Mouse (Mus musculus) hindbrain, embryonic 15.5 days (tissue): ENCODE data around the gene Pcyt2. TPM values are rescaled to one million over a fixed set of nuclear protein-coding genes. Genes with fewer than 3 reads are reported as not detected.

Experiments
- ATAC-seq: fragments of 200-750 bp; cut with Nextera tagmentation; 2 replicates; pipeline ENCODE4 v1.8.0; 2017; ENCODE audit warnings: low read depth, moderate number of reproducible peaks, moderate TSS enrichment; ENCODE audit not compliant: low FRiP score
- H3K27ac ChIP-seq: fragments of 300-500 bp; sonication (generic); replicated peaks from 2 replicates; pipeline ENCODE4 v1.5.1; 2015; ENCODE audit warnings: mild to moderate bottlenecking, inconsistent platforms
- H3K27me3 ChIP-seq: fragments of 300-500 bp; sonication (generic); 2 replicates; pipeline ENCODE4 v1.6.1; 2015; ENCODE audit warnings: control low read depth, inconsistent platforms
- H3K36me3 ChIP-seq: fragments of 300-500 bp; sonication (generic); 2 replicates; pipeline ENCODE4 v1.6.1; 2015; ENCODE audit warnings: control low read depth, inconsistent platforms
- H3K4me1 ChIP-seq: fragments of 300-500 bp; sonication (generic); replicated peaks from 2 replicates; pipeline ENCODE4 v1.6.1; 2015; ENCODE audit warnings: control low read depth, inconsistent platforms
- H3K4me2 ChIP-seq: fragments of 300-500 bp; sonication (generic); 2 replicates; pipeline ENCODE4 v1.6.1; 2015; ENCODE audit warnings: moderate library complexity, mild to moderate bottlenecking, inconsistent platforms
- H3K4me3 ChIP-seq: fragments of 300-500 bp; sonication (generic); 2 replicates; pipeline ENCODE4 v1.5.1; 2015; ENCODE audit warnings: mild to moderate bottlenecking, inconsistent platforms
- H3K9ac ChIP-seq: fragments of 300-500 bp; sonication (generic); 2 replicates; pipeline ENCODE4 v1.6.1; 2015; ENCODE audit warnings: inconsistent platforms
- H3K9me3 ChIP-seq: fragments of 300-500 bp; sonication (generic); 2 replicates; pipeline ENCODE4 v1.6.1; 2016; ENCODE audit warnings: control low read depth, inconsistent platforms
- WGBS: fragments of 180-500 bp; shearing (Covaris S2); methylation state at CpG from one replicate; pipeline ENCODE4 v1.1.7; 2015; 5-methylcytosine and 5-hydroxymethylcytosine counted together
- polyA plus RNA-seq: library from polyadenylated mRNA; unstranded; fragments of >200 nt; fragmentation: Nextera tagmentation; extraction: Ambion mirVana; gene quantifications from 2 replicates; pipeline ENCODE4 v1.2.1, GENCODE M21; 2015

Pcyt2 gene
- polyA plus RNA-seq, 1 experiment from 2014 or later: 226 TPM

GRCm38 (mm10) chr11:120651872-120652271 lies 34.1 kb upstream of the Pcyt2 start:
- Histone ChIP-seq H3K27ac (no peak overlapping the region), H3K9me3 (no peaks in the 10 kb centered on the region), H3K9ac (no peak overlapping the region), H3K4me1 (peaks cover 7% of the 10 kb centered on the region), H3K36me3 (no peaks in the 10 kb centered on the region), H3K4me3 (no peak overlapping the region), H3K4me2 (no peak overlapping the region), H3K27me3 (peaks cover 8% of the 10 kb centered on the region; the same call in 1 of the 2 replicates)
- 58% methylated on average over 3 of the region's 3 CpGs for WGBS
- no peak for ATAC-seq

DNA sequence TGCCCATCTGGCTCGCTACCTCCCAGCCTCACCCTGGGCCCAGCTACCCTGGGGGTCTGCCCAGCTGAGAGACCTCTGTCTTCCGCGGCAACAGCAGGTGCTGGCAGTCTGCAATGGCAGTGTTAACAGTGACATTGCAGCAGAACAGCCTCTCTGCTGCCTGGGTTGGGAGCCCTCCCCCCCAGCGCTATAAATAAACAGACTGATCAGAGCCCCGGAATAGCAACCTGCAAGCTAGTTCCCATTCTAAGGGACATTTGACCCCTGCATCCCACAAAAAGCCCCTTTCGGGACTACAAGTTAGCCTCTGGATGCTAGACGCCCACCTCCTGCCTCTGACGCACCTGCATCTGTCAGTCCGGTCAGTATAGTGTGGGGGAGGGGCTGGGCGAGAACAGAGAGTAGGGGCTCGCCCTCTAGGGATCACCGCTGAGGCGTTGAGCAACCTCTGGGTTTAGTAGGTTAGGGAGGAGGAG lies 30.3 kb upstream of the Pcyt2 start, which contains the start of gene Myadml2:
TSS of gene Myadml2 (minus strand) at position 158 of the 476 bp plus-strand sequence.
- no peak within 1 kb of the TSS for H3K27ac ChIP-seq

GRCm38 (mm10) chr11:120647047-120647830 lies 29.5 kb upstream of the Pcyt2 start:
- no peaks in the 10 kb centered on the region for H3K9me3 ChIP-seq
- peak overlapping the region; percentile 57 for H3K4me2 ChIP-seq
- 82% methylated on average over 35 of the region's 35 CpGs for WGBS
- H3K27me3 ChIP-seq: no peaks in the 10 kb centered on the region; the same call in 1 of the 2 replicates
- peaks cover 21% of the 10 kb centered on the region for H3K4me1 ChIP-seq
- no peak overlapping the region for H3K27ac ChIP-seq
- 0 out of 2 replicates have a peak overlapping the region, but pooled peaks have one; percentile 39 for H3K9ac ChIP-seq
- ATAC-seq: no peak
- H3K4me3 ChIP-seq: peak overlapping the region; percentile 25; the same call in 1 of the 2 replicates
- no peaks in the 10 kb centered on the region for H3K36me3 ChIP-seq

More for the DNA sequence above, 30.3 kb upstream of the Pcyt2 start, which contains the start of gene Myadml2:
- Histone ChIP-seq H3K9ac (peak within 1 kb of the TSS; percentile 39), H3K4me2 (peak within 1 kb of the TSS; percentile 57), H3K27me3 (no peaks in the 10 kb centered on the region; the same call in 1 of the 2 replicates), H3K36me3 (no peaks in the 10 kb centered on the region), H3K4me3 (peak within 1 kb of the TSS; percentile 25), H3K9me3 (no peaks in the 10 kb centered on the region), H3K4me1 (peaks cover 16% of the 10 kb centered on the region)
- ATAC-seq: no peak
- WGBS: 4% methylated on average over 13 of the region's 13 CpGs

GRCm38 (mm10) chr11:120643601-120643987 lies 25.9 kb upstream of the Pcyt2 start, which contains the start of gene Pycr1:
Pycr1 (minus strand) TSS chr11:120643769.
- peak within 1 kb of the TSS; percentile 77 for H3K9ac ChIP-seq
- peak within 1 kb of the TSS; percentile 60 for H3K27ac ChIP-seq
- H3K9me3 ChIP-seq: no peaks in the 10 kb centered on the region
- under 1% methylated on average over 15 of the region's 15 CpGs for WGBS
- H3K4me2 ChIP-seq: peak within 1 kb of the TSS; percentile 95
- peak; percentile 98 for ATAC-seq
- no peaks in the 10 kb centered on the region; the same call in 1 of the 2 replicates for H3K27me3 ChIP-seq
- H3K4me1 ChIP-seq: peaks cover 21% of the 10 kb centered on the region
- no peaks in the 10 kb centered on the region for H3K36me3 ChIP-seq
- H3K4me3 ChIP-seq: peak within 1 kb of the TSS; percentile 59

- H3K9ac ChIP-seq: peak overlapping the region; percentile 77
- peak overlapping the region; percentile 60 for H3K27ac ChIP-seq
- peak overlapping the region; percentile 59 for H3K4me3 ChIP-seq
- under 1% methylated on average over 18 of the region's 18 CpGs for WGBS
- H3K4me1 ChIP-seq: peaks cover 18% of the 10 kb centered on the region
- H3K27me3 ChIP-seq: no peaks in the 10 kb centered on the region; the same call in 1 of the 2 replicates
- no peaks in the 10 kb centered on the region for H3K36me3 ChIP-seq
- H3K9me3 ChIP-seq: no peaks in the 10 kb centered on the region
- peak overlapping the region; percentile 95 for H3K4me2 ChIP-seq
- ATAC-seq: peak; percentile 79
Observed at GRCm38 (mm10) chr11:120642939-120643600, 25.3 kb upstream of the Pcyt2 start.

DNA sequence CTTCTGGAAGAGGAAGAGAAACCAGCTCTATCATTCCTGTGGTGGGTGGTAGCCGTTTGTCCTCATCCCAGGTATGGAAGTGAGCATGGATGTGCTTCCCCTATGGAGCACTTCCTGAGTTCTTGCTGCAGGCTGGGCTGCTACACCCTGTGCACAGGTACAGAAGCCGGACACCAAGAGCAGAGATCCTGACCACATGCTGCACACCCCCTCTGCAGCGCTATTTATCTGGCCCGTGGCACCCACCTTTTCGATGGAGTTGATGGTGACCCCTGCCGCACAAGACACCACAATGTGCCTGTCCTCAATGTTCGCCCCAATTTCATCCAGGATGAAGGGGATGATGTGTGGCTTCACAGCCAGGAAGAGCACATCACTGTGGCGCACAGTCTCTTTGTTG lies 24.1 kb upstream of the Pcyt2 start:
- H3K9me3 ChIP-seq: no peaks in the 10 kb centered on the region
- H3K27me3 ChIP-seq: no peaks in the 10 kb centered on the region; the same call in 1 of the 2 replicates
- H3K4me1 ChIP-seq: peaks cover 14% of the 10 kb centered on the region
- ATAC-seq: no peak
- no peak overlapping the region for H3K4me2 ChIP-seq
- H3K9ac ChIP-seq: no peak overlapping the region
- H3K36me3 ChIP-seq: no peaks in the 10 kb centered on the region
- H3K27ac ChIP-seq: no peak overlapping the region
- H3K4me3 ChIP-seq: no peak overlapping the region
- WGBS: 92% methylated on average over 8 of the region's 8 CpGs

DNA sequence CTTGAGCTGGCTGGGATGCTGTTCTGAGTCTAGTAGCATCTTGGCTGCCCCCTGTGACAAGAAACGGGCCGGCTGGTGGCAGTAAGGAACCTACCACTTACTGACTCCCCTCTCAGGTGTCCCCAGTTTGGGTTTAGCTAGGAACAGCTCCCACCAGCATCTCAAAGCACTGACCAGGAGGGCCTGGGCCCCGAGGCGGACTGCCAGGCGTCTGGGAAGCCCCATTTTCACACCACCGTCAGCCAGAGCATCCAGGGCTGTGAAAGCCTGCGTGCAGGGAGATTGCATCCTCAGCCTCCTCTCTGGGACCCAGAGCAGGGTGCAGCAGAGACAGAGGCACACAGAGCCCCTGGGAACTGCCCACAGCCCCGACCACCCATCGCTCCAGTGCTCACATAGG lies 23.5 kb upstream of the Pcyt2 start:
- Histone ChIP-seq H3K4me2 (no peak overlapping the region), H3K9ac (no peak overlapping the region), H3K36me3 (no peaks in the 10 kb centered on the region), H3K27ac (no peak overlapping the region), H3K27me3 (no peaks in the 10 kb centered on the region), H3K4me3 (no peak overlapping the region), H3K4me1 (peaks cover 14% of the 10 kb centered on the region), H3K9me3 (no peaks in the 10 kb centered on the region)
- 65% methylated on average over 9 of the region's 9 CpGs for WGBS
- no peak for ATAC-seq

DNA sequence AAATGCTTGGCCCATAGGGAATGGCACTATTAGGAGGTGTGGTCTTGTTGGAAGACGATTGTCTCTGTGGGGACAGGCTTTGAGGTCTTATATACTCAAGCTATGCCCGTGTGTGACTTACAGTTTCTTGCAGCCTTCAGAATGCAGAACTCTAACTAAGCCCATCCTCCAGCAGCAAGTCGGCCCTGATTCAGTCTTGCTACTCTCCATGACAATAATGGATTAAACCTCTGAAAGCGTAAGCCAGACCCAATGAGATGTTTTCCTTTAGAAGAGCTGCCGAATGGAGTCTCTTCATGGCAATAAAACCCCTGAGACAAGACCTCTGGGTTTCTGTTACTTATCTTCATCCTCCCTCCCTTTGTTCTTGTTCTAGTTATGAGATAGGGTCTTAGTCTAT lies 17.1 kb upstream of the Pcyt2 start:
- 76% methylated on average over 5 of the region's 5 CpGs for WGBS
- no peak overlapping the region for H3K9ac ChIP-seq
- H3K4me2 ChIP-seq: no peak overlapping the region
- no peak for ATAC-seq
- no peaks in the 10 kb centered on the region for H3K9me3 ChIP-seq
- H3K27ac ChIP-seq: no peak overlapping the region
- peaks cover 32% of the 10 kb centered on the region for H3K4me1 ChIP-seq
- H3K27me3 ChIP-seq: no peaks in the 10 kb centered on the region
- no peaks in the 10 kb centered on the region for H3K36me3 ChIP-seq
- no peak overlapping the region for H3K4me3 ChIP-seq

DNA sequence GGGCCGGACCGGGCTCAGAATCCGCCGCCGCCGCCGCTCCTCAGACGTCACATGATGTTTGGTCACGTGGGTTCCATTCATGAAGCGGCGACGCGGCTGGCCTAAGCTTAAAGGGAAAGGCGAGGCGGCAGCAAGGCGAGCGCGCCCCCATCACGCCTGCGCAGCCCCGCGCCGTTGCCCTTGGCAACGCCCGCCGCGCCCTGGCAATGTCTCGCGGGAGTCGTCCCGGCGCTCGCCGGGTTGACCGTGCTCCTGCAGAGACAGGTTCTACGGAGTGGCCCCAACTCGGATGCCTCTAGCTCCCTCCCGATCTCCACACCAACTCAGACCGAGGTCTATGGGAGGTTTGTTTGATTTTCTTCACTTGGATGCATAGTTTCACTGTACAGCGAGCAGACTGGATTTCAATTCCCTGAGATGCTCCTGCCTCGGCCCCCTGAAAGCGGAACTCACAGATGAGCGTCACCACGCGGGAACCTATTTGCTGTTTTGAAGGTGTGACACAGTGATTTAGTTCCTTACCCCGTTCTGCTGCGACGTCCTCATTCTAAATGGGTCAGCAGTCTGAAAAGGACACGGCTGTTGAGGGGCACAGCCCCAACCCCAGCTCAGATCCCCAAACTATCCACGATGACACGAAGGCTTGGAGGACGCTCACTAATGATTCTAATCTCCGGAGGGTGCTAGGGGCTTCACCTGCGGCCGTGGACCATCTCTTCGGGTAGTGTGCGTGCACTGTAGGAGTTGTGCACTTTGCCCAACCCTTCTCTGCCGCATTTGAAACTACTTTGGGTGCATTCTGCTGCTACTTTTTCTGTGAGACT lies 16.0 kb upstream of the Pcyt2 start, which contains the start of gene Mafg:
TSS of gene Mafg (minus strand) at position 81 of the 824 bp plus-strand sequence.
- Histone ChIP-seq H3K4me3 (peak within 1 kb of the TSS; percentile 77), H3K27me3 (no peaks in the 10 kb centered on the region), H3K36me3 (peaks cover 6% of the 10 kb centered on the region), H3K27ac (peak within 1 kb of the TSS; percentile 87), H3K4me2 (peak within 1 kb of the TSS; percentile 87), H3K9ac (peak within 1 kb of the TSS; percentile 78), H3K9me3 (no peaks in the 10 kb centered on the region), H3K4me1 (peaks cover 39% of the 10 kb centered on the region)
- ATAC-seq: peak; percentile 93
- 14% methylated on average over 45 of the region's 58 CpGs for WGBS

- Histone ChIP-seq H3K36me3 (peaks cover 9% of the 10 kb centered on the region), H3K9ac (peak overlapping the region; percentile 78), H3K4me1 (peaks cover 39% of the 10 kb centered on the region), H3K4me2 (peak overlapping the region; percentile 87), H3K9me3 (no peaks in the 10 kb centered on the region), H3K4me3 (peak overlapping the region; percentile 77), H3K27ac (peak overlapping the region; percentile 87), H3K27me3 (no peaks in the 10 kb centered on the region)
- WGBS: under 1% methylated on average over 108 of the region's 116 CpGs
- ATAC-seq: peak; percentile 80
Observed at GRCm38 (mm10) chr11:120632559-120633519, 15.1 kb upstream of the Pcyt2 start.
